Mouse (Mus musculus) heart, embryonic 14.5 days (tissue): ENCODE measurements at regions not wholly inside any gene's neighbourhood (a gene's known extent, or its start where the extent isn't known, plus 50 kb on each side); places are given as distances from the start of the nearest gene placed in this dataset.
A peak's percentile ranks its signal among the peaks of the same experiment; 100 is the strongest.

ENCODE experiments used
- ATAC-seq: fragments of 200-750 bp; cut with Nextera tagmentation; 2 replicates; pipeline ENCODE4 v1.8.0; 2017; ENCODE audit warnings: low read depth, moderate TSS enrichment; ENCODE audit not compliant: insufficient number of reproducible peaks, insufficient read depth, low FRiP score
- H3K27ac ChIP-seq, 2 experiments: fragments of 200-500 bp in 1 of 2; fragments of 300-500 bp in 1 of 2; sonication (generic) in 1 of 2; replicated peaks in 1 of 2; 2 replicates each; pipeline ENCODE4 v1.5.1; 2012 to 2014; ENCODE audit warnings: low read depth in 2 of 2, low read length in 2 of 2, control low read depth in 1 of 2, mild to moderate bottlenecking in 1 of 2, mixed read lengths in 1 of 2; ENCODE audit not compliant: control insufficient read depth in 1 of 2, insufficient read depth in 1 of 2
- H3K27me3 ChIP-seq: fragments of 300-500 bp; sonication (generic); 2 replicates; pipeline ENCODE4 v1.6.1; 2014; ENCODE audit warnings: mild to moderate bottlenecking, low read length, control low read depth; ENCODE audit not compliant: control insufficient read depth, insufficient read depth
- H3K36me3 ChIP-seq: fragments of 300-500 bp; sonication (generic); 2 replicates; pipeline ENCODE4 v1.6.1; 2014; ENCODE audit warnings: mild to moderate bottlenecking, control low read depth, low read length, mixed read lengths; ENCODE audit not compliant: control insufficient read depth, insufficient read depth
- H3K4me1 ChIP-seq, 2 experiments: fragments of 200-500 bp in 1 of 2; fragments of 300-500 bp in 1 of 2; sonication (generic) in 1 of 2; 2 replicates each; pipeline ENCODE4 v1.6.1; 2012 to 2014; ENCODE audit warnings: low read length in 2 of 2, control low read depth in 1 of 2, mixed read lengths in 1 of 2; ENCODE audit not compliant: control insufficient read depth in 2 of 2, insufficient read depth in 2 of 2
- H3K4me2 ChIP-seq: fragments of 300-500 bp; sonication (generic); 2 replicates; pipeline ENCODE4 v1.6.1; 2014; ENCODE audit warnings: mild to moderate bottlenecking, low read length
- H3K4me3 ChIP-seq, 2 experiments: fragments of 200-500 bp in 1 of 2; fragments of 300-500 bp in 1 of 2; sonication (generic) in 1 of 2; 2 replicates each; pipeline ENCODE4 v1.5.1; 2012 to 2014; ENCODE audit warnings: low read length in 2 of 2, mild to moderate bottlenecking in 2 of 2, control low read depth in 1 of 2, low read depth in 1 of 2, moderate library complexity in 1 of 2; ENCODE audit not compliant: control insufficient read depth in 1 of 2, insufficient read depth in 1 of 2
- H3K9ac ChIP-seq: fragments of 300-500 bp; sonication (generic); 2 replicates; pipeline ENCODE4 v1.6.1; 2014; ENCODE audit warnings: mild to moderate bottlenecking, low read length
- H3K9me3 ChIP-seq: fragments of 300-500 bp; sonication (generic); 2 replicates; pipeline ENCODE4 v1.6.1; 2016; ENCODE audit warnings: low read length, control low read depth; ENCODE audit not compliant: control insufficient read depth
- WGBS: fragments of 180-500 bp; shearing (Covaris S2); extraction: QIAGEN DNeasy Blood & Tissue Kit; methylation state at CpG from one replicate; pipeline ENCODE4 v1.1.7; 2014; 5-methylcytosine and 5-hydroxymethylcytosine counted together

GRCm38 (mm10) chr3:131962870-131963269 is 122.2 kb upstream of the Dkk2 start:
- Histone ChIP-seq H3K27ac (no peak overlapping the region), H3K4me3 (no peak overlapping the region), H3K4me1 (peaks cover 0 to 11% of the 10 kb centered on the region in 2 experiments; a peak in 1 of 4 replicates), H3K4me2 (no peak overlapping the region), H3K9me3 (no peaks in the 10 kb centered on the region), H3K9ac (no peak overlapping the region), H3K36me3 (no peaks in the 10 kb centered on the region), H3K27me3 (no peaks in the 10 kb centered on the region)
- 77% methylated on average over 2 of the region's 2 CpGs for WGBS
- no peak for ATAC-seq

- no peak overlapping the region for H3K27ac ChIP-seq
These were observed 120.1 kb upstream of the Dkk2 start for GRCm38 (mm10) chr3:131964952-131965351.

GRCm38 (mm10) chr3:131965456-131966160 is 119.5 kb upstream of the Dkk2 start:
- no peak for ATAC-seq
- H3K27me3 ChIP-seq: no peaks in the 10 kb centered on the region
- H3K9me3 ChIP-seq: no peaks in the 10 kb centered on the region
- no peak overlapping the region for H3K9ac ChIP-seq
- no peak overlapping the region for H3K4me3 ChIP-seq
- no peak overlapping the region for H3K4me2 ChIP-seq
- H3K36me3 ChIP-seq: no peaks in the 10 kb centered on the region
- WGBS: 90% methylated on average over 9 of the region's 9 CpGs
- no peak overlapping the region for H3K27ac ChIP-seq
- H3K4me1 ChIP-seq: peaks cover 0 to 11% of the 10 kb centered on the region in 2 experiments; a peak in 1 of 4 replicates

More at GRCm38 (mm10) chr3:131964952-131965351, 120.1 kb upstream of the Dkk2 start:
- Histone ChIP-seq H3K9ac (no peak overlapping the region), H3K4me1 (peaks cover 0 to 11% of the 10 kb centered on the region in 2 experiments; a peak in 1 of 4 replicates), H3K4me3 (no peak overlapping the region), H3K9me3 (no peaks in the 10 kb centered on the region), H3K36me3 (no peaks in the 10 kb centered on the region), H3K27me3 (no peaks in the 10 kb centered on the region), H3K4me2 (no peak overlapping the region)
- 90% methylated on average over 9 of the region's 9 CpGs for WGBS
- ATAC-seq: no peak

GRCm38 (mm10) chr3:131967288-131967687 is 117.8 kb upstream of the Dkk2 start:
- Histone ChIP-seq H3K9me3 (no peaks in the 10 kb centered on the region), H3K4me1 (peaks cover 0 to 11% of the 10 kb centered on the region in 2 experiments; a peak in 1 of 4 replicates), H3K27me3 (no peaks in the 10 kb centered on the region), H3K9ac (no peak overlapping the region), H3K4me3 (no peak overlapping the region), H3K4me2 (peak overlapping the region; percentile 1; the same call in 1 of the 2 replicates), H3K36me3 (no peaks in the 10 kb centered on the region), H3K27ac (no peak overlapping the region)
- WGBS: 28% methylated on average over 11 of the region's 11 CpGs
- no peak for ATAC-seq

GRCm38 (mm10) chr3:131970827-131971226 is 114.3 kb upstream of the Dkk2 start:
- WGBS: 67% methylated on average over 1 of the region's 1 CpGs
- Histone ChIP-seq H3K36me3 (no peaks in the 10 kb centered on the region), H3K9ac (no peak overlapping the region), H3K9me3 (peaks cover 3% of the 10 kb centered on the region; the same call in 1 of the 2 replicates), H3K27ac (no peak overlapping the region), H3K4me2 (no peak overlapping the region), H3K27me3 (no peaks in the 10 kb centered on the region), H3K4me3 (no peak overlapping the region), H3K4me1 (peaks cover 0 to 11% of the 10 kb centered on the region in 2 experiments; a peak in 1 of 4 replicates)
- no peak for ATAC-seq

- H3K4me2 ChIP-seq: no peak overlapping the region
- H3K27me3 ChIP-seq: no peaks in the 10 kb centered on the region
- WGBS: 38% methylated on average over 7 of the region's 7 CpGs
- H3K9me3 ChIP-seq: peaks cover 3% of the 10 kb centered on the region; the same call in 1 of the 2 replicates
- no peaks in the 10 kb centered on the region for H3K4me1 ChIP-seq
- H3K9ac ChIP-seq: no peak overlapping the region
- no peak for ATAC-seq
- H3K36me3 ChIP-seq: no peaks in the 10 kb centered on the region
- H3K27ac ChIP-seq: no peak overlapping the region
- H3K4me3 ChIP-seq: no peak overlapping the region
These were observed 109.0 kb upstream of the Dkk2 start for GRCm38 (mm10) chr3:131975940-131976628.

- Histone ChIP-seq H3K4me2 (no peak overlapping the region), H3K9ac (no peak overlapping the region), H3K9me3 (no peaks in the 10 kb centered on the region), H3K27ac (no peak overlapping the region), H3K36me3 (no peaks in the 10 kb centered on the region), H3K27me3 (no peaks in the 10 kb centered on the region), H3K4me3 (no peak overlapping the region), H3K4me1 (no peaks in the 10 kb centered on the region)
- ATAC-seq: no peak
- WGBS: 64% methylated on average over 2 of the region's 2 CpGs
These were observed 101.8 kb upstream of the Dkk2 start for GRCm38 (mm10) chr3:131983292-131983691.
